Mouse (Mus musculus): ENCODE results near the gene Hist1h4j. TPM values are rescaled to one million over a fixed set of nuclear protein-coding genes. Genes with fewer than 3 reads are reported as not detected.
"Not testable (repeated sequence)": the region's sequence is repeated elsewhere in the genome, so short reads cannot be mapped to it uniquely, and the experiment has no call there.

Hist1h4j gene
- polyA plus RNA-seq, 1 experiment: 8.2 TPM

GRCm38 (mm10) chr13:21752356-21752755, 17.5 kb downstream of the Hist1h4j start:
- Histone ChIP-seq H3K36me3 (ENCODE audit: control insufficient read depth, insufficient read depth, low read length, poor library complexity, severe bottlenecking) (peaks cover 5% of the 10 kb centered on the region), H3K27ac (ENCODE audit: insufficient read depth, low read length) (peak overlapping the region; percentile 61), H3K4me3 (ENCODE audit: low read depth, low read length) (peak overlapping the region; percentile 12; the same call in 1 of the 2 replicates), H3K9ac (ENCODE audit: low read depth, poor library complexity, severe bottlenecking) (peak overlapping the region; percentile 73), H3K27me3 (ENCODE audit: control insufficient read depth, insufficient read depth, low read length, poor library complexity, severe bottlenecking) (no peaks in the 10 kb centered on the region), H3K4me1 (ENCODE audit: control insufficient read depth, insufficient read depth, low read length) (no peaks in the 10 kb centered on the region), H3K9me3 (replicated peaks; ENCODE audit: control insufficient read depth, insufficient read depth, low read length, poor library complexity, severe bottlenecking) (no peaks in the 10 kb centered on the region)
- TF ChIP-seq POLR2A (IDR thresholded peaks at IDR 0.05; ENCODE audit: insufficient read depth, low read length): no peak
- TF ChIP-seq EP300 (IDR thresholded peaks at IDR 0.05; ENCODE audit: insufficient read depth, low read depth, low read length): no peak
- no peak for TF ChIP-seq CTCF (IDR thresholded peaks at IDR 0.05; ENCODE audit: low read depth, low read length)

- Histone ChIP-seq H3K4me1 (ENCODE audit: control insufficient read depth, insufficient read depth, low read length) (no peaks in the 10 kb centered on the region), H3K27ac (ENCODE audit: insufficient read depth, low read length) (peak overlapping the region; percentile 84), H3K4me3 (ENCODE audit: low read depth, low read length) (peak overlapping the region; percentile 74), H3K9ac (ENCODE audit: low read depth, poor library complexity, severe bottlenecking) (peak overlapping the region; percentile 73), H3K9me3 (replicated peaks; ENCODE audit: control insufficient read depth, insufficient read depth, low read length, poor library complexity, severe bottlenecking) (no peaks in the 10 kb centered on the region), H3K36me3 (ENCODE audit: control insufficient read depth, insufficient read depth, low read length, poor library complexity, severe bottlenecking) (peaks cover 5% of the 10 kb centered on the region), H3K27me3 (ENCODE audit: control insufficient read depth, insufficient read depth, low read length, poor library complexity, severe bottlenecking) (no peaks in the 10 kb centered on the region)
- no peak for TF ChIP-seq POLR2A (IDR thresholded peaks at IDR 0.05; ENCODE audit: insufficient read depth, low read length)
- no peak for TF ChIP-seq EP300 (IDR thresholded peaks at IDR 0.05; ENCODE audit: insufficient read depth, low read depth, low read length)
- no peak for TF ChIP-seq CTCF (IDR thresholded peaks at IDR 0.05; ENCODE audit: low read depth, low read length)
Observed at GRCm38 (mm10) chr13:21753051-21753523, 18.2 kb downstream of the Hist1h4j start.

GRCm38 (mm10) chr13:21753524-21754285, 18.8 kb downstream of the Hist1h4j start, which contains the start of the genes Hist1h2ak and Hist1h2bn:
Gene Hist1h2ak, minus strand, starts transcription at chr13:21753827.
Gene Hist1h2bn, plus strand, starts transcription at chr13:21754123.
- peak within 1 kb of the TSS; percentile 74 for H3K4me3 ChIP-seq (ENCODE audit: low read depth, low read length)
- not testable (repeated sequence) for H3K27me3 ChIP-seq (ENCODE audit: control insufficient read depth, insufficient read depth, low read length, poor library complexity, severe bottlenecking); H3K36me3 ChIP-seq (ENCODE audit: control insufficient read depth, insufficient read depth, low read length, poor library complexity, severe bottlenecking); H3K4me1 ChIP-seq (ENCODE audit: control insufficient read depth, insufficient read depth, low read length); H3K9me3 ChIP-seq (replicated peaks; ENCODE audit: control insufficient read depth, insufficient read depth, low read length, poor library complexity, severe bottlenecking)
- peak within 1 kb of the TSS; percentile 90 for H3K9ac ChIP-seq (ENCODE audit: low read depth, poor library complexity, severe bottlenecking)
- H3K27ac ChIP-seq (ENCODE audit: insufficient read depth, low read length): peak within 1 kb of the TSS; percentile 84
- TF ChIP-seq POLR2A (IDR thresholded peaks at IDR 0.05; ENCODE audit: insufficient read depth, low read length): peak; percentile 71

- Histone ChIP-seq H3K9ac (ENCODE audit: low read depth, poor library complexity, severe bottlenecking) (peak overlapping the region; percentile 90), H3K27ac (ENCODE audit: insufficient read depth, low read length) (peak overlapping the region; percentile 80), H3K4me3 (ENCODE audit: low read depth, low read length) (peak overlapping the region; percentile 60)
- H3K27me3 ChIP-seq (ENCODE audit: control insufficient read depth, insufficient read depth, low read length, poor library complexity, severe bottlenecking); H3K36me3 ChIP-seq (ENCODE audit: control insufficient read depth, insufficient read depth, low read length, poor library complexity, severe bottlenecking); H3K4me1 ChIP-seq (ENCODE audit: control insufficient read depth, insufficient read depth, low read length); H3K9me3 ChIP-seq (replicated peaks; ENCODE audit: control insufficient read depth, insufficient read depth, low read length, poor library complexity, severe bottlenecking): not testable (repeated sequence)
Observed at GRCm38 (mm10) chr13:21754294-21755001, 19.6 kb downstream of the Hist1h4j start.

GRCm38 (mm10) chr13:21755707-21756106, 20.8 kb downstream of the Hist1h4j start:
- Histone ChIP-seq H3K4me3 (ENCODE audit: low read depth, low read length) (no peak overlapping the region), H3K9ac (ENCODE audit: low read depth, poor library complexity, severe bottlenecking) (no peak overlapping the region), H3K27ac (ENCODE audit: insufficient read depth, low read length) (no peak overlapping the region), H3K36me3 (ENCODE audit: control insufficient read depth, insufficient read depth, low read length, poor library complexity, severe bottlenecking) (no peaks in the 10 kb centered on the region), H3K4me1 (ENCODE audit: control insufficient read depth, insufficient read depth, low read length) (no peaks in the 10 kb centered on the region), H3K9me3 (replicated peaks; ENCODE audit: control insufficient read depth, insufficient read depth, low read length, poor library complexity, severe bottlenecking) (no peaks in the 10 kb centered on the region), H3K27me3 (ENCODE audit: control insufficient read depth, insufficient read depth, low read length, poor library complexity, severe bottlenecking) (no peaks in the 10 kb centered on the region)
- no peak for TF ChIP-seq POLR2A (IDR thresholded peaks at IDR 0.05; ENCODE audit: insufficient read depth, low read length)
